Mouse (Mus musculus) heart, postnatal 0 days (tissue): Measurements from ENCODE around the gene Kmt2c.

ENCODE experiments used
- CTCF ChIP-seq: IDR thresholded peaks from 2 replicates; pipeline ENCODE4 v1.5.1; 2016; ENCODE audit warnings: antibody characterized with exemption, control low read depth, low read depth
- EP300 ChIP-seq: IDR thresholded peaks from 2 replicates; pipeline ENCODE4 v1.6.1; 2016; ENCODE audit warnings: antibody characterized with exemption, low read depth

- TF ChIP-seq CTCF (no peak), EP300 (no peak)
Observed at GRCm38 (mm10) chr5:25498346-25498820, at the start of gene Kmt2c.
